Mouse (Mus musculus): Measurements from ENCODE around the gene Cox17.

DNA sequence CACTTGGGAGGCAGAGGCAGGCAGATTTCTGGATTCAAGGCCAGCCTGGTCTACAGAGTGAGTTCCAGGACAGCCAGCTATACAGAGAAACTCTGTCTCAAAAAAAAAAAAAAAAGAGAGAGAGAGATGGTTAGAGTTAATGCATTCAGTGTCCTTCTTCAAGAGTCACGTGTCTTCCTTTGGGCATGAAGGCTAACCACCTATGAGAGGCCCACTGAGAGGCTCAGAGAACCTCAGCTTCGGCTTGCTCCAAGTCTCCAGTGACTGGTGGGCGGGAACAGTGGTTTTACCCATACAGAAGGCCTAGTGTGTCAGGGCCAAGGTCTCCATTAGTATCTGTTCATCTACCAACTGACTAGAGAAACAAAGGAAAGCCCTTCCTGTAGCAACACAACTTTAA, 52.3 kb downstream of the Cox17 start:
- no peak for TF ChIP-seq POLR2A (IDR thresholded peaks at IDR 0.05; ENCODE audit: low read depth, low read length)
- TF ChIP-seq CTCF (IDR thresholded peaks at IDR 0.05; ENCODE audit: extremely low read depth, insufficient read length, insufficient replicate concordance, low read depth, low read length) = no peak

Data from small intestine, adult 2 months (tissue).